Mouse (Mus musculus) embryonic fibroblast, embryonic 13.5 days (primary cell): ENCODE results near the gene Rslcan18. TPM values are rescaled to one million over a fixed set of nuclear protein-coding genes. Genes with fewer than 3 reads are reported as not detected.

Experiments used
- H3K27ac ChIP-seq: 2 replicates; pipeline ENCODE4 v1.5.1; 2012; ENCODE audit warnings: low read length, control low read depth, inconsistent platforms; ENCODE audit not compliant: insufficient read depth
- H3K4me1 ChIP-seq: 2 replicates; pipeline ENCODE4 v1.6.1; 2011; ENCODE audit warnings: low read length; ENCODE audit not compliant: control insufficient read depth, insufficient read depth
- H3K4me3 ChIP-seq: 2 replicates; pipeline ENCODE4 v1.5.1; 2011; ENCODE audit warnings: mild to moderate bottlenecking, control low read depth, low read length; ENCODE audit not compliant: insufficient read depth
- CTCF ChIP-seq: IDR thresholded peaks from 2 replicates; pipeline ENCODE4 v1.5.1; 2011; ENCODE audit warnings: mild to moderate bottlenecking, control low read depth, low read length, moderate library complexity, borderline replicate concordance; ENCODE audit not compliant: insufficient read depth
- POLR2A ChIP-seq: IDR thresholded peaks from 2 replicates; pipeline ENCODE4 v1.6.1; 2011; ENCODE audit warnings: low read depth, mild to moderate bottlenecking, control low read depth, low read length, moderate library complexity
- polyA plus RNA-seq: library from polyadenylated mRNA; stranded (reverse); fragments of >200 nt; gene quantifications from 2 replicates; pipeline ENCODE4 v1.2.4, GENCODE M21; 2011; ENCODE audit warnings: low read depth; ENCODE audit not compliant: missing spikeins, insufficient read length

Gene Rslcan18
- polyA plus RNA-seq, 1 experiment, result 0.98 TPM

GRCm38 (mm10) chr13:67097876-67098275, 18.2 kb downstream of the Rslcan18 start, which contains the start of gene Zfp708:
Gene Zfp708 (minus strand): TSS chr13:67097976.
- Histone ChIP-seq H3K4me1 (no peaks in the 10 kb centered on the region), H3K27ac (no peak within 1 kb of the TSS), H3K4me3 (no peak within 1 kb of the TSS)
- no peak for TF ChIP-seq CTCF
- no peak for TF ChIP-seq POLR2A

- TF ChIP-seq POLR2A, result no peak
- TF ChIP-seq CTCF, result no peak
- Histone ChIP-seq H3K4me3 (no peak overlapping the region), H3K4me1 (no peaks in the 10 kb centered on the region), H3K27ac (no peak overlapping the region)
Observed at GRCm38 (mm10) chr13:67090154-67090553, 25.9 kb downstream of the Rslcan18 start.

- no peaks in the 10 kb centered on the region for H3K4me1 ChIP-seq
Observed at GRCm38 (mm10) chr13:67081946-67082345, 34.1 kb downstream of the Rslcan18 start.

GRCm38 (mm10) chr13:67081142-67081713, 34.8 kb downstream of the Rslcan18 start:
- Histone ChIP-seq H3K4me3 (peak overlapping the region; percentile 75), H3K4me1 (no peaks in the 10 kb centered on the region), H3K27ac (peak overlapping the region; percentile 87)
- TF ChIP-seq CTCF (no peak), POLR2A (peak; percentile 86)

More at GRCm38 (mm10) chr13:67081946-67082345, 34.1 kb downstream of the Rslcan18 start:
- Histone ChIP-seq H3K27ac (peak overlapping the region; percentile 87), H3K4me3 (0 out of 2 replicates have a peak overlapping the region, but pooled peaks have one; percentile 75)
- no peak for TF ChIP-seq POLR2A
- no peak for TF ChIP-seq CTCF

GRCm38 (mm10) chr13:67077244-67077643, 38.8 kb downstream of the Rslcan18 start:
- TF ChIP-seq POLR2A, result no peak
- TF ChIP-seq CTCF, result no peak
- H3K27ac ChIP-seq, result no peak overlapping the region
- no peaks in the 10 kb centered on the region for H3K4me1 ChIP-seq
- H3K4me3 ChIP-seq, result no peak overlapping the region

GRCm38 (mm10) chr13:67072786-67073185, 43.3 kb downstream of the Rslcan18 start:
- Histone ChIP-seq H3K4me3 (no peak overlapping the region), H3K4me1 (no peaks in the 10 kb centered on the region), H3K27ac (no peak overlapping the region)
- TF ChIP-seq CTCF, result no peak

GRCm38 (mm10) chr13:67065386-67065785, 50.7 kb downstream of the Rslcan18 start:
- Histone ChIP-seq H3K4me1 (no peaks in the 10 kb centered on the region), H3K27ac (no peak overlapping the region), H3K4me3 (no peak overlapping the region)
- TF ChIP-seq CTCF (no peak), POLR2A (no peak)

GRCm38 (mm10) chr13:67062427-67062826, 53.6 kb downstream of the Rslcan18 start:
- Histone ChIP-seq H3K4me3 (no peak overlapping the region), H3K27ac (no peak overlapping the region), H3K4me1 (no peaks in the 10 kb centered on the region; the same call in 1 of the 2 replicates)
- TF ChIP-seq POLR2A (no peak), CTCF (no peak)

- Histone ChIP-seq H3K4me1 (no peaks in the 10 kb centered on the region; the same call in 1 of the 2 replicates), H3K4me3 (peak within 1 kb of the TSS; percentile 84), H3K27ac (peak within 1 kb of the TSS; percentile 74)
- TF ChIP-seq POLR2A (peak; percentile 87), CTCF (no peak)
Observed at GRCm38 (mm10) chr13:67060786-67061358, 55.2 kb downstream of the Rslcan18 start, which contains the start of gene Zfp712. Gene Zfp712 (minus strand): TSS chr13:67061170.

GRCm38 (mm10) chr13:67060161-67060785, 55.8 kb downstream of the Rslcan18 start:
- Histone ChIP-seq H3K4me3 (peak overlapping the region; percentile 84), H3K27ac (peak overlapping the region; percentile 10; the same call in 1 of the 2 replicates), H3K4me1 (no peaks in the 10 kb centered on the region; the same call in 1 of the 2 replicates)
- TF ChIP-seq POLR2A, result no peak
- no peak for TF ChIP-seq CTCF

Other genes with a start within 250 kb of the Rslcan18 start
- 0.65 and 1.7 TPM in 2 replicates for gene Gm10767, start 211.3 kb downstream of the Rslcan18 start, polyA plus RNA-seq
- gene Zfp712, start 55.1 kb downstream of the Rslcan18 start, polyA plus RNA-seq, result 1.2 and 2.4 TPM in 2 replicates
- gene Zfp708, start 18.3 kb downstream of the Rslcan18 start, polyA plus RNA-seq, result 0.94 and 3.2 TPM in 2 replicates
- 1.8 and 5.3 TPM in 2 replicates for gene Gm28557, start 7.7 kb downstream of the Rslcan18 start, polyA plus RNA-seq
- gene Zfp759, start 5.4 kb upstream of the Rslcan18 start, polyA plus RNA-seq, result 2.3 and 4.2 TPM in 2 replicates
- gene Rsl1, start 56.9 kb upstream of the Rslcan18 start, polyA plus RNA-seq, result 6.5 and 7.3 TPM in 2 replicates
- 1.2 and 1.5 TPM in 2 replicates for gene Zfp455, start 78.2 kb upstream of the Rslcan18 start, polyA plus RNA-seq
- gene Zfp458, start 162.2 kb upstream of the Rslcan18 start, polyA plus RNA-seq, result 3.3 and 4.6 TPM in 2 replicates
- 0.57 and 1.6 TPM in 2 replicates for gene Zfp457, start 190.2 kb upstream of the Rslcan18 start, polyA plus RNA-seq
- gene Zfp595, start 216.3 kb upstream of the Rslcan18 start, polyA plus RNA-seq, result 6.4 and 8.6 TPM in 2 replicates
- gene Gm28044, start 244.3 kb upstream of the Rslcan18 start, polyA plus RNA-seq, result not detected in 2 replicates
- gene Zfp953, start 244.3 kb upstream of the Rslcan18 start, polyA plus RNA-seq, result 1.8 and 2.7 TPM in 2 replicates